Mouse (Mus musculus) spleen, postnatal 14 days (tissue): ENCODE results near the gene Myo18a.

Experiments
- DNase-seq, 2 experiments: peaks; one replicate each; pipeline ENCODE4 v3.0.0; 2021 to 2022; ENCODE audit warnings: low spot score in 2 of 2

The Myo18a gene

DNA sequence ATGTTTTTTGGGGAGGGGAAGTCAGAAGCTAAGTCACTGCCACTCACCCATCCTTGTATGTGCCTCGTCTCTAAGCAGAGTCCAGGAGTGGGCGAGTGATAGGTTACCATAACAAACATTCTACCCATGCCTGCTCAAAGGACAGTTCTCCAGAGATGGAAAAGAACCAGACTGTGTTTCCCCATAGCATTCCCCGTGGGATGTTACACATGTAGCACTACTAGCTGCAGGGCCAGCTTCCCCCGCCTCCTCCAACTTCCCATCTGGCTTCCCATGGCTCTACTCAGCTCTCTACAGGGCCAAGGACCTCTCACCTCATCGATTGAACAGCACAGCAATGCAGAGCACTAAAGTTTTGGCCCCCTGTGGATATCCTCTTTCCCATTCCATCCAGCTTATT is 32.2 kb downstream of the Myo18a start:
- DNase-seq: no peak

GRCm38 (mm10) chr11:77800491-77800868 is 37.4 kb downstream of the Myo18a start:
- no peak for DNase-seq

GRCm38 (mm10) chr11:77800869-77801701 is 38.0 kb downstream of the Myo18a start:
- DNase-seq: peak; percentile 50 to 58

- peak; percentile 51 to 52 for DNase-seq
Observed at GRCm38 (mm10) chr11:77802341-77802865, 39.4 kb downstream of the Myo18a start.

DNA sequence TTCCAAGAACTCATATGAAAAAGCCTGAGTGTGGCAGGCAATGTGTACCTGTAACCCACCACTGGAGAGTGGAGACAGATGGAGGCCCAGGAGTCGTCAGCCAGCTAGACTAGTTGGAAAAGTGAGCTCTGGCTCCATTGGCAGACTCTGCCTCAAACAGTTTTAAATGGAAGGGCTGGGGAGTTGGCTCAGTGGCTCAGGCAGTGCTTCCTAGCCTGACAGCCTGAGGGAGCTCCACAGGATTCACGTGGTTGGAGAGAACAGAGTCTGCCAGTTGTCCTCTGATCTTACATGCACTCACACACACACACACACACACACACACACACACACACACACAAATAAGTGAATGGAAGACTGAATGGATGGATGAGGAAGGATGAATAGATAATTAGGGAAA is 43.2 kb downstream of the Myo18a start:
- no peak for DNase-seq

DNA sequence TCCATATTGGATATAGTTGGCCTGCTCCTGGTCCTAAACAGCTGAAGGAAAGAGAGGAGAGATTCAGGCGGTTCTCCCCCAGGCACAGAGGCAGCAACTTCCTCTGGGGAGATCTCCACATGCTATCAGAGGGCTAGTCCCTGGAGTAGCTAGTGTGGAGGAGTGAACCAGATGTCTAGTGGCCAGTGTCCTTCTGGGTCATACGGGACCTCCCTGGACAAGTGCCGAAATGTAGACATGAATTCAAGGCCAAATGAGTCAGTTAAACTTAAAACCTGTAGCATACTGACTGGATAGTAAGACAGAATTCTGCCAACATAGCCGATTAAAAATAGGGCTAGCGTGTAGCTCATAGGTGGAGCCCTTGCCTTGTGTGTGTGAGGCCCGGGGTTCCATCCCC is 43.8 kb downstream of the Myo18a start:
- no peak for DNase-seq

- no peak for DNase-seq
Observed at GRCm38 (mm10) chr11:77808051-77808465, 45.0 kb downstream of the Myo18a start.

GRCm38 (mm10) chr11:77809215-77809614 is 46.2 kb downstream of the Myo18a start:
- DNase-seq: no peak

GRCm38 (mm10) chr11:77810018-77810417 is 47.0 kb downstream of the Myo18a start:
- no peak for DNase-seq

DNA sequence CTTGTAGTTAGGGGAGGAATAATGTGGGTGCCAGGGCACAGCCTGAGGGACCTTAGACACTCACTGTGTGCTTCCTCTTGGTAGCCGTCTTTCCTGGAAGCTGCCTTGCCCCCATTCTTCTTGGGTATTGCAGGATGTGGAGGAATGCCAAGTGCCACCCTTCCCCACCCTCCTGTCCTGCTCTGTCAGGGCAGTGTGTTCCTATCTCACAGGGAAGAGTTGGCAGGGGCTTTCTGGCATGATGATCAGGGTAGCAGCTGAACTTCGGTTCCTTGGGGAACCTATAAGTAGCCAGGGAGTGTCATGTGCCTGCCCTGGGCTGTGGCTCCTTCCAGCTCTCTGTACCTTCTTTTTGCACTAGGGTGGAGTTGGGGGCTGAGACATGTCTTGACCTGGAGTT is 50.9 kb downstream of the Myo18a start:
- DNase-seq: no peak

DNA sequence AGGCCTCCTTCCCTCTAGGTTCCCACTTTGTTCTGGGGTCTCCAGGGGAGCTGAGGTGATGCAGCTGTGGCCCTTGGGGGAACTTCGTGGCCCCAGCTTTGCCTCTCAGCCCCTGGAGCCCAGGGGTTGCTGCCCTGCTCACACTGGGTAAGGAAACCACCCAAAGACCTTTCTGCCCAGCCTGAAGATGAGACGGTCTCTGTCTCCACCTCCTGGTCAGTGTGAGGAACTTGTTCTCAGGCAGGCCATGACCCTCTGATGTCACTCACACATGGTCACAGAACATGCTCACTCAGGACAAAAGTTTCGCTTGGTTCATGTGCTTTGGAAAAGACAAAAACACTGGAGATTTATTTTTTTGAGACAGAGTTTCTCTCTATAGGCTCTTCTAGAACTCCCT is 53.0 kb downstream of the Myo18a start:
- peak; percentile 52 to 69 for DNase-seq

- DNase-seq: peak in 1 of 2 experiments; percentile 25
Observed at GRCm38 (mm10) chr11:77821648-77822047, 58.6 kb downstream of the Myo18a start.

- DNase-seq: peak; percentile 24 to 53
Observed at GRCm38 (mm10) chr11:77822781-77823180, 59.7 kb downstream of the Myo18a start.

DNA sequence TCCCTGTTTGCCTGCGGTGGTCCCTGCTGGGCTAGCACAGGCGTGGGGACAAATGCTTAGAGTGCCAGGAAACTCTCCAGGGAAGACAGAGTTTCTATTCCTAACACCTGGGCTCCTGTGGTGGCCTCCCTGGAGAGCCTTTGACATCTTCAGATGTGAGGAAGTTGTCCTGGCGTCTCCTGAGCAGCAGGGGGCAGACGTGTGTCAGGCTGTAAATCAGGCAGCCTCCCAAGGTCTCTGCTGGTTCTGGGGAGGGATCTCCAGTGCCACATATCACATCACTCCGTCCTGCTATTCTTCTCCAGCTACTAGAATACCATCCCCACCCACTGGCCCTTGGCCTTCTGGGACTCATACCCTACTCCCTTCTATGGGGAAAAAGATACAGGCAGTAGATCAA is 62.8 kb downstream of the Myo18a start:
- DNase-seq: peak in 1 of 2 experiments; percentile 51

DNA sequence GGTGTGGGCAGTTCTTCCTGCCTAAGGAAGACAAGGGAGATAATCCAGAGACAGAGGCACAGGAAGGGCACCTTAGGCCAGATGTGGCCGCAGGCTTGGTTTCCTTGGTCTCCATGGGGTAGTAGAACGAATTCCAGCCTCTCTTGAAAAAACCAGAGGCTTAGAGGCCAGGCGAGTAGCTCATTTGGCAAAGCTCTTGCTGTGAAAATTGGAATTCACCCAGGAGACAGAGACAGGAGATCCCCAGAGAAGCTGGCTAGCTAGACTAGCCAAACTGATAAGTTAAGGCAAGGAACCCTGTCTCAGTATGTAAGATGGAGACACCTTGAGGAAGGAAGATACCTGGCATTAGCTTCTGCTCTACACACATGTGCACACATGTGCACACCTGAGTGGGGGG is 63.3 kb downstream of the Myo18a start:
- no peak for DNase-seq

- peak; percentile 39 to 66 for DNase-seq
Observed at GRCm38 (mm10) chr11:77827241-77827995, 64.4 kb downstream of the Myo18a start.

- no peak for DNase-seq
Observed at GRCm38 (mm10) chr11:77828163-77828562, 65.1 kb downstream of the Myo18a start.

GRCm38 (mm10) chr11:77829043-77829841 is 66.2 kb downstream of the Myo18a start:
- DNase-seq: no peak

DNA sequence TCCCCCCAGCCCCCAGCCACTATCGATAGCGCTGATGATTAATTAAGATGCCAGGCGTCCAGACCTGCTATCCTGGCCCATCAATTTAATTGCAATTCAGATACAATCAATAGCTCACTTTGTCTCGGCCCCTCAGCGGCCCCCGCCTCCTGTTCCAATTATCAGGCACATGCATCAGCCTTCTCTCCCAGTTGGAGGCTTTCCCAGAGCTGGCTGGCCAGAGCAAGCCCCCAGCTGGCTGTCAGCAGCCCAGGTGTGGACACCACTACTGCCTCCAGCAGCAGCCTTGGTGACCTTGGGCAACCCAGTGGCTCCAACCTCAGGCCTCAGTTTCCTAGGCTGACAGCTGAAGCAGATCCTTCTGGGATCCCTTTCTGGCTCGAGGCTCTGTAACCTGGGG is 67.8 kb downstream of the Myo18a start:
- DNase-seq: no peak

- no peak for DNase-seq
Observed at GRCm38 (mm10) chr11:77832541-77832940, 69.5 kb downstream of the Myo18a start.

DNA sequence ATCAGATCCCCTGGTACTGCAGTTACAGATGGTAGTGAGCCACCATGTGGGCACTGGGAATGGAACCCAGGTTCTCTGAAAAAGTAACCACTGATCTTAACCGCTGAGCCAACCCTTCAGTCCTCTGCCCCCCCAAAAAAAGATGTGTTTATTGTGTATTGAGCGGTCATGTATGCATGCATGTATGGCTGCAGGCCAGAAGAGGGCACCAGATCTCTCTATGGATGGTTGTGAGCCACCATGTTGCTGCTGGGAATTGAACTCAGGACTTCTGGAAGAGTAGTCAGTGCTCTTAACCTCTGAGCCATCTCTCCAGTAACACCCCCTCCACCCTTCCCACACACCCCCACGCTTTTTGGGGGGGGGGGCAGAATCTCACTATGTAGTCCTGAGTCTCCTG is 72.1 kb downstream of the Myo18a start:
- no peak for DNase-seq

DNA sequence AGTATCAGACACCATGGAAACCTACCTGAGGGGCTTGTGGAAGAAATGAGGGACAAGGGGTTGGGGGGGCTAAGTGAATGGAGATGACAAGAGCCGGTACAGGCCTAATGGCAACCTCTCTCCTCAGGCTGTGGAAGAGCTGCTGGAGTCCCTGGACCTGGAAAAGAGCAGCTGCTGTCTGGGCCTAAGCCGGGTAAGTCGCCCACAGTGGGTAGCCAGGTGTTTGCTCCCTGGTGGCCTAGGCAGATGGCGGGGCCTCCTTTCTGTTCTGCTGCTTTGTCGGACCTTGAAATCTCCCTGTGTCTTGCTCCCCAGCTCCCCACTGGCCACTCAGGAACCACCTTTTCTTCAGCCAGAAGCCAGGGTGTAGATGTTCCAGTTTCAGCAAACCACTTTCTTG is 73.2 kb downstream of the Myo18a start:
- DNase-seq: no peak
